Comparison of ENCODE assay signal across 8 mouse cellular contexts in the genomic region with DNA sequence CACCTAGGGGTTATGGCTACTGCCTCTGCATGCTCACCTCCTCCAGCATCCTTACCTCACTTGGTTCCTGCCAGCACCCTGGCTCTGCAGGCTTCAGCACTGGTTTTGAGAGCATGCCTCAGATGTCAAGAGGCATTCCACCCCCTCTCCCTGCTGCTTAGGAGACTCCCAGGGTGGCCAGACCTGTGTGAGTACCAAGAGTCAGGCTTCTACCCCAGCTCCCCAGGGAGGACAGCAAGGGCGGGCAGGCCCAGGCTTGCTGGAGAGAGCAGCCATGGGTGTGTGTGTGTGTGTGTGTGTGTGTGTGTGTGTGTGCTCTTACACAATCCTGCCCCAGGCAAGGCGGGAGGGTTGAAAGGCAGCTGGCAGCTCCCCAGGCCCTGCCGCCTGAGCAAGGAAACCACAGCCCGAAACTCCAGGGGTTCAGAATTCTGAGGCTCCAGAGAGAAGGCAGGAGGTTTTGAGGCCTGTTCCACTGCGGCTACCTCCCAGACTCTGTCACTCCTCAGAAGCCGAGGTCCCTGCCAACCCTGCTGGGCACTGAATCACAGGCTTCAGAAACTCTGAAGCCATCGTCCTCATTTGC. TPM values are rescaled to one million over a fixed set of nuclear protein-coding genes. Genes with fewer than 3 reads are reported as not detected.
A peak's percentile ranks its signal among the peaks of the same experiment; 100 is the strongest.
DNase-seq lines count a peak whose midpoint lies in the region; ATAC-seq lines count a peak whose summit lies in the region.

No protein-coding gene starts in this region.

- peaks cover 15% of the 10 kb centered on the region; the same call in 1 of the 2 replicates for H3K4me1 ChIP-seq in heart, embryonic 11.5 days (ENCODE audit: control insufficient read depth, insufficient read depth, low read length)
- H3K4me1 ChIP-seq in midbrain, embryonic 13.5 days (replicated peaks), result peaks cover 25% of the 10 kb centered on the region

- H3K27me3 ChIP-seq in heart, embryonic 11.5 days (ENCODE audit: control insufficient read depth, insufficient read depth, low read length), result no peaks in the 10 kb centered on the region
- H3K27me3 ChIP-seq in midbrain, embryonic 13.5 days, result no peaks in the 10 kb centered on the region

- no peak overlapping the region; the same call in 1 of the 2 replicates for H3K27ac ChIP-seq in heart, embryonic 11.5 days (ENCODE audit: low read depth, low read length)
- no peak overlapping the region for H3K27ac ChIP-seq in midbrain, embryonic 13.5 days

- no peaks in the 10 kb centered on the region for H3K36me3 ChIP-seq in heart, embryonic 11.5 days (ENCODE audit: control insufficient read depth, insufficient read depth, low read length)
- no peaks in the 10 kb centered on the region for H3K36me3 ChIP-seq in midbrain, embryonic 13.5 days

- 64% methylated on average over 7 of the region's 7 CpGs for WGBS in heart, embryonic 11.5 days (ENCODE audit: insufficient replicate concordance)
- 53% methylated on average over 7 of the region's 7 CpGs for WGBS in midbrain, embryonic 13.5 days

- peak; percentile 34 for DNase-seq in kidney, adult 11 months
- no peak for DNase-seq in kidney, adult 9 months
- DNase-seq in cerebellum, adult 8-10 months, result peak; percentile 43
- peak; percentile 40 for DNase-seq in kidney, postnatal 14 days
- no peak for DNase-seq in right cerebral cortex, postnatal 36 days (ENCODE audit: low spot score in 2 of 2)

- ATAC-seq in heart, embryonic 11.5 days (replicated peaks; ENCODE audit: insufficient number of reproducible peaks, low FRiP score, low TSS enrichment), result no peak
- ATAC-seq in midbrain, embryonic 13.5 days, result no peak
- ATAC-seq in activated CD4-positive, CD25-positive, alpha-beta regulatory T cell, adult 4 months, result no peak

- H3K9me3 ChIP-seq in heart, embryonic 11.5 days (replicated peaks; ENCODE audit: control insufficient read depth, low read length), result no peaks in the 10 kb centered on the region
- no peaks in the 10 kb centered on the region for H3K9me3 ChIP-seq in midbrain, embryonic 13.5 days

- no peak overlapping the region for H3K4me3 ChIP-seq in heart, embryonic 11.5 days (ENCODE audit: low read depth, low read length)
- no peak overlapping the region for H3K4me3 ChIP-seq in midbrain, embryonic 13.5 days (replicated peaks)

- peak overlapping the region; percentile 24; the same call in 1 of the 2 replicates for H3K9ac ChIP-seq in heart, embryonic 11.5 days (ENCODE audit: low read depth, low read length)
- H3K9ac ChIP-seq in midbrain, embryonic 13.5 days (replicated peaks), result peak overlapping the region; percentile 52

- H3K4me2 ChIP-seq in heart, embryonic 11.5 days, result no peak overlapping the region
- H3K4me2 ChIP-seq in midbrain, embryonic 13.5 days (replicated peaks), result no peak overlapping the region

RNA-seq across cellular contexts. Expression of gene Ptma, which starts 4.1 kb away (rescaled TPM):
- polyA plus RNA-seq in heart, embryonic 11.5 days (2014; fragmentation: Nextera tagmentation; extraction: Ambion mirVana), result 1,195 and 1,343 TPM in 2 replicates
- polyA plus RNA-seq in midbrain, embryonic 13.5 days (2015; fragmentation: Nextera tagmentation; extraction: Ambion mirVana), result 2,381 and 2,469 TPM in 2 replicates
- polyA plus RNA-seq in activated CD4-positive, CD25-positive, alpha-beta regulatory T cell, adult 4 months (2017; shearing (Covaris generic)), result 1,000 to 10,000 TPM; 2,967 to 3,416 TPM

Comparison
In these comparisons a context has a peak if more than half of its experiments do, and no peak if none do; other contexts are left out.
1. DNase-seq: peak in kidney, adult 11 months (single experiment), cerebellum, adult 8-10 months (single experiment) and kidney, postnatal 14 days (single experiment); none in kidney, adult 9 months (single experiment) and right cerebral cortex, postnatal 36 days (0 of 2).